Mouse (Mus musculus) CH12.LX (cell line): ENCODE measurements around the gene C2cd4b. TPM values are rescaled to one million over a fixed set of nuclear protein-coding genes. Genes with fewer than 3 reads are reported as not detected.

Experiments
- DNase-seq: peaks from one replicate; pipeline ENCODE4 v3.0.0-alpha.2; 2013; ENCODE audit errors: extremely low read depth
- H3K27ac ChIP-seq: 2 replicates; pipeline ENCODE4 v1.5.1; 2012; ENCODE audit warnings: low read depth, mild to moderate bottlenecking, control low read depth, moderate library complexity; ENCODE audit not compliant: insufficient read depth
- H3K27me3 ChIP-seq: replicated peaks from 2 replicates; pipeline ENCODE3; 2012; ENCODE audit warnings: inconsistent platforms
- H3K36me3 ChIP-seq, 2 experiments: replicated peaks in 1 of 2; 2 replicates each; pipeline versions ENCODE3 to v1.6.1; 2012; ENCODE audit warnings: inconsistent platforms in 1 of 2, low read length in 1 of 2, mild to moderate bottlenecking in 1 of 2, mixed read lengths in 1 of 2, moderate library complexity in 1 of 2; ENCODE audit not compliant: control insufficient read depth in 1 of 2, insufficient read depth in 1 of 2
- H3K4me1 ChIP-seq, 2 experiments: 2 replicates each; pipeline ENCODE4 v1.6.1; 2012; ENCODE audit warnings: inconsistent platforms in 1 of 2, moderate library complexity in 1 of 2; ENCODE audit not compliant: insufficient read depth in 2 of 2, control insufficient read depth in 1 of 2
- H3K4me2 ChIP-seq: 2 replicates; pipeline ENCODE4 v1.6.1; 2012; ENCODE audit warnings: low read depth, mild to moderate bottlenecking, control low read depth; ENCODE audit not compliant: poor library complexity, insufficient read depth, severe bottlenecking
- H3K4me3 ChIP-seq, 3 experiments: fragments of 150-350 bp in 1 of 3; sonication (generic) in 1 of 3; replicated peaks in 1 of 3; 2 replicates each; pipeline versions ENCODE3 to v1.5.1; 2011 to 2012; ENCODE audit warnings: low read depth in 2 of 3, low read length in 2 of 3, mild to moderate bottlenecking in 2 of 3, moderate library complexity in 2 of 3, control low read depth in 1 of 3, improper control_type of control experiment in 1 of 3, inconsistent platforms in 1 of 3, mixed read lengths in 1 of 3; ENCODE audit not compliant: poor library complexity in 1 of 3
- H3K79me2 ChIP-seq: replicated peaks from 2 replicates; pipeline ENCODE4 v1.6.1; 2012; ENCODE audit warnings: mild to moderate bottlenecking, moderate library complexity; ENCODE audit not compliant: control insufficient read depth, poor library complexity, insufficient read depth, severe bottlenecking; ENCODE audit errors: extremely low read depth
- H3K9ac ChIP-seq: 2 replicates; pipeline ENCODE4 v1.6.1; 2012; ENCODE audit warnings: low read depth, mild to moderate bottlenecking, control low read depth, moderate library complexity; ENCODE audit not compliant: insufficient read depth
- H3K9me3 ChIP-seq: replicated peaks from 2 replicates; pipeline ENCODE3; 2012; ENCODE audit warnings: low read length, inconsistent platforms, mixed read lengths
- BHLHE40 ChIP-seq: IDR thresholded peaks from 2 replicates; pipeline ENCODE4 v1.6.1; 2011; ENCODE audit warnings: mild to moderate bottlenecking, low read depth, low read length, improper control_type of control experiment
- CHD2 ChIP-seq: IDR thresholded peaks from 2 replicates; pipeline ENCODE4 v1.6.1; 2011; ENCODE audit warnings: low read length, improper control_type of control experiment
- ELF1 ChIP-seq: IDR thresholded peaks from 2 replicates; pipeline ENCODE4 v1.6.1; 2014; ENCODE audit warnings: low read depth, mild to moderate bottlenecking, inconsistent platforms, low read length, improper control_type of control experiment
- EP300 ChIP-seq: IDR thresholded peaks from 2 replicates; pipeline ENCODE4 v1.6.1; 2011; ENCODE audit warnings: low read length, improper control_type of control experiment
- ETS1 ChIP-seq: conservative IDR thresholded peaks from 2 replicates; pipeline ENCODE4 v1.6.1; 2012; ENCODE audit warnings: low read depth, mild to moderate bottlenecking, inconsistent platforms, low read length, improper control_type of control experiment, moderate library complexity
- IRF4 ChIP-seq: IDR thresholded peaks from 2 replicates; pipeline ENCODE4 v1.6.1; 2014; ENCODE audit warnings: low read depth, mild to moderate bottlenecking, inconsistent platforms, low read length, improper control_type of control experiment
- JUN ChIP-seq: IDR thresholded peaks from 2 replicates; pipeline ENCODE4 v1.6.1; 2011; ENCODE audit warnings: low read depth, mild to moderate bottlenecking, low read length, improper control_type of control experiment, moderate library complexity; ENCODE audit not compliant: insufficient read depth
- JUND ChIP-seq: conservative IDR thresholded peaks from 2 replicates; pipeline ENCODE4 v1.6.1; 2011; ENCODE audit warnings: low read depth, low read length, improper control_type of control experiment
- MAFK ChIP-seq: IDR thresholded peaks from 2 replicates; pipeline ENCODE4 v1.6.1; 2011; ENCODE audit warnings: low read length, improper control_type of control experiment; ENCODE audit not compliant: insufficient replicate concordance
- MAZ ChIP-seq: IDR thresholded peaks from 2 replicates; pipeline ENCODE4 v1.6.1; 2012; ENCODE audit warnings: low read depth, mild to moderate bottlenecking, inconsistent platforms, low read length, improper control_type of control experiment, moderate library complexity
- MEF2A ChIP-seq: IDR thresholded peaks from 2 replicates; pipeline ENCODE4 v1.6.1; 2014; ENCODE audit warnings: low read depth, mild to moderate bottlenecking, inconsistent platforms, low read length, improper control_type of control experiment, borderline replicate concordance
- MXI1 ChIP-seq: IDR thresholded peaks from 2 replicates; pipeline ENCODE4 v1.6.1; 2011; ENCODE audit warnings: mild to moderate bottlenecking, low read depth, low read length, improper control_type of control experiment
- PAX5 ChIP-seq: IDR thresholded peaks from 2 replicates; pipeline ENCODE4 v1.6.1; 2012; ENCODE audit warnings: low read length, inconsistent platforms, mixed read lengths
- POLR2A ChIP-seq: IDR thresholded peaks from 2 replicates; pipeline ENCODE4 v1.6.1; 2011; ENCODE audit warnings: low read depth, mild to moderate bottlenecking, improper control_type of control experiment, low read length
- SIN3A ChIP-seq: IDR thresholded peaks from 2 replicates; pipeline ENCODE4 v1.6.1; 2012; ENCODE audit warnings: low read length, improper control_type of control experiment, inconsistent platforms
- ZC3H11A ChIP-seq: IDR thresholded peaks from 2 replicates; pipeline ENCODE4 v1.6.1; 2012; ENCODE audit warnings: low read depth, mild to moderate bottlenecking, inconsistent platforms, low read length, improper control_type of control experiment
- ZNF384 ChIP-seq: IDR thresholded peaks from 2 replicates; pipeline ENCODE4 v1.6.1; 2012; ENCODE audit warnings: low read depth, low read length, improper control_type of control experiment, inconsistent platforms
- dilution Hi-C: fragments of 300-500 bp; cut with MboI; formaldehyde crosslinking; loops from 2 replicates; pipeline ENCODE4 v1.14.3; 2020; ENCODE audit warnings: low sequenced_read_pairs; ENCODE audit not compliant: extremely low pct_unique_long_range_greater_than_20kb, extremely low pct_ligation_motif_present
- in situ Hi-C: fragments of 300-500 bp; cut with MboI; formaldehyde crosslinking; loops from 3 replicates; pipeline ENCODE4 v1.14.3; 2019; ENCODE audit warnings: low sequenced_read_pairs, low pct_ligation_motif_present, low pct_unique_long_range_greater_than_20kb, mixed read lengths
- polyA plus RNA-seq: library from polyadenylated mRNA; unstranded; fragments of >175 nt; gene quantifications from 2 replicates; pipeline ENCODE4 v1.2.1, GENCODE M21; 2012; ENCODE audit warnings: low read depth; ENCODE audit not compliant: insufficient read length
- total RNA-seq, 2 experiments: library from RNA; depleted of rRNA; stranded (reverse); fragments of 300-350 nt in 1 of 2; fragments of >200 nt in 1 of 2; gene quantifications; 2 replicates each; pipeline ENCODE4 v1.2.3; 2012 to 2014

The C2cd4b gene
- total and polyA plus RNA-seq, 3 experiments: not detected

DNA sequence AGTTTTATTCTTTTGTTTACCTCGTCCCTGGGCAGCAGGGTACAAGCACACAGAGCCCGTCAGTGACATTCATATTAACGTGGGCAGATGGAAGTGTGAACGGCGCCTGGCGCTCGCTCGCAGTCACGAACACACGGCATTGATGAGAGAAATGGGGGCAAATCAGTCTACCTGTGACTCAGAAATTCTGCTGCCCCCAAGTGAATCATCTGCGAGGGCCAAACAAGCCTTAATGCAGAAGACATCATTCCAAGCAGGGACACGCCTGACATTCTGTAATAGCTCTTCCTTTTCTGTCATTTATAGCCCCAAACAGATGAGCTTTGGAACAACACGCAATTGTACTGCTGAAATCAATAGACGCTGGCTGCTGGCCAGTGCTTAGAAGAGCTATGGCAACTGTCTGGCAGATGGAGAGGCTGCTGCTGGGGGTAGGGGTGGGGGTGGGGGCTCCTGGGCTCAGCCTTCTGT, 36.0 kb downstream of the C2cd4b start:
- Histone ChIP-seq H3K9ac (no peak overlapping the region), H3K4me2 (no peak overlapping the region), H3K4me3 (no peak overlapping the region), H3K27ac (no peak overlapping the region), H3K9me3 (no peaks in the 10 kb centered on the region), H3K4me1 (peaks cover 6 to 17% of the 10 kb centered on the region in 2 experiments), H3K36me3 (no peaks in the 10 kb centered on the region), H3K27me3 (no peaks in the 10 kb centered on the region), H3K79me2 (no peaks in the 10 kb centered on the region)
- dilution Hi-C loops (no loop called here), in situ Hi-C loops (no loop called here)
- no peak for DNase-seq
- TF ChIP-seq MAZ (no peak), PAX5 (no peak), JUN (no peak), SIN3A (no peak), CHD2 (no peak), POLR2A (no peak)

DNA sequence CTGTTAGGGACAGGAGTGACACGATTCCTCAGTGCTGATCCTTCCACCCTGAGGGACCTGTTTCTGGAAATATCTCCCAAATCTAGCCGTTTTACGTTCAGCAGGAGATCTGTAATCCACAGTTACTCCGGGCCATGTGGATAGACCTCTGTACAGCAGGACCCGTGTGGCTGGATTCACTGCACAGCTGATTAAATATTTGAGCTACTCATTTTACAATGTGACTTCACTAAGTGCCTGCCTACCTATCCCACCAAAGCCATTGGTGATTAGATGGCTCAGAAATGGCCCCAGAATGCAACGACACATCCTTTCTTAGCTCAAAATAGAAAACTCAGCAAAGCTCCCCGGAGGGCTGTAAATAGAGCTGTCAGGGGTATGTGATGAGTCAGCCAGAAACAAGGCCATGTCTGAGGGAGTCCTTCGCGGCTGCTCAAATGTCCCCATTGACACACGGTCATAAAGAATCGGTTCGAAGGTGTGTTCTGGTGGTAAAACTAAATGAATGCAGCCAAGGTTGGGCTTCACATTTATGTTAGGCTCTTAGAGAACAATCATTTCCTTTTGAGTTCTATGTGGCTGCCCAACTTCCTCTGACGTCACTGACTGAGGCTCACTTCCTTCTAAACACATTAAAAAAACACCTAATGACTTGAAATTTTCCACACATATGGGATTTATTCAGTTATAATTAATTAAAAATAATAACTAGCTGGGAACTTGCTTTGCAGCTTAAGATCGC, 40.0 kb downstream of the C2cd4b start:
- H3K9me3 ChIP-seq: no peaks in the 10 kb centered on the region
- no peak overlapping the region for H3K4me2 ChIP-seq
- dilution Hi-C loops (no loop called here), in situ Hi-C loops (no loop called here)
- no peaks in the 10 kb centered on the region for H3K27me3 ChIP-seq
- no peaks in the 10 kb centered on the region for H3K79me2 ChIP-seq
- no peak overlapping the region; the same call in 1 of the 2 replicates for H3K27ac ChIP-seq
- H3K4me3 ChIP-seq: no peak overlapping the region
- H3K36me3 ChIP-seq: no peaks in the 10 kb centered on the region
- H3K9ac ChIP-seq: no peak overlapping the region
- TF ChIP-seq ELF1: 0 out of 2 replicates have a peak, but pooled peaks have one; percentile 27
- 0 out of 2 replicates have a peak, but pooled peaks have one; percentile 9 for TF ChIP-seq JUN
- no peak for TF ChIP-seq ZC3H11A
- 0 out of 2 replicates have a peak, but pooled peaks have one; percentile 20 for TF ChIP-seq BHLHE40
- TF ChIP-seq JUND: peak; percentile 39; the same call in 1 of the 2 replicates
- TF ChIP-seq MEF2A: peak; percentile 91
- peak; percentile 54 for TF ChIP-seq ETS1
- 0 out of 2 replicates have a peak, but pooled peaks have one; percentile 53 for TF ChIP-seq MAFK
- peak; percentile 54 for TF ChIP-seq EP300
- TF ChIP-seq POLR2A: no peak
- TF ChIP-seq MXI1: no peak
- 0 out of 2 replicates have a peak, but pooled peaks have one; percentile 42 for TF ChIP-seq ZNF384
- TF ChIP-seq IRF4: peak; percentile 51
- peak; percentile 74 for DNase-seq
- H3K4me1 ChIP-seq: peaks cover 6 to 18% of the 10 kb centered on the region in 2 experiments
